Mouse (Mus musculus): ENCODE measurements at regions not wholly inside any gene's neighbourhood (a gene's known extent, or its start where the extent isn't known, plus 50 kb on each side); places are given as distances from the start of the nearest gene placed in this dataset.

GRCm38 (mm10) chr3:117265790-117266189 is 94.9 kb downstream of the Plppr4 start:
- Histone ChIP-seq H3K4me1 (ENCODE audit: control insufficient read depth in 1 of 2, insufficient read depth in 2 of 2, low read length in 2 of 2) (no peaks in the 10 kb centered on the region), H3K9ac (ENCODE audit: control insufficient read depth, low read depth, low read length, poor library complexity, severe bottlenecking) (no peak overlapping the region), H3K27me3 (ENCODE audit: control insufficient read depth in 1 of 2, insufficient read depth in 2 of 2, low read length in 2 of 2) (no peaks in the 10 kb centered on the region), H3K36me3 (ENCODE audit: control insufficient read depth in 1 of 2, insufficient read depth in 2 of 2, low read length in 2 of 2) (no peaks in the 10 kb centered on the region), H3K79me2 (ENCODE audit: control insufficient read depth, insufficient read depth, low read length, poor library complexity) (no peaks in the 10 kb centered on the region), H3K27ac (ENCODE audit: control insufficient read depth, low read depth, low read length) (no peak overlapping the region), H3K9me3 (replicated peaks; ENCODE audit: insufficient read depth, low read length) (no peaks in the 10 kb centered on the region), H3K4me3 (ENCODE audit: control insufficient read depth in 1 of 2, insufficient read depth in 1 of 2, low read depth in 2 of 2, low read length in 2 of 2) (no peak overlapping the region)
- DNase-seq (ENCODE audit: low read depth, low spot score), result no peak
- TF ChIP-seq USF2 (IDR thresholded peaks at IDR 0.05; ENCODE audit: borderline replicate concordance in 1 of 2, insufficient read depth in 1 of 2, low read depth in 1 of 2, low read length in 2 of 2) (no peak), TCF12 (IDR thresholded peaks at IDR 0.05; ENCODE audit: low read depth, low read length) (no peak), ZC3H11A (IDR thresholded peaks at IDR 0.05; ENCODE audit: low read depth, low read length) (no peak), CTCF (IDR thresholded peaks at IDR 0.05 in 2 of 3, conservative IDR thresholded peaks at IDR 0.05 in 1 of 3; ENCODE audit: control insufficient read depth in 1 of 3, insufficient read depth in 1 of 3, low read depth in 2 of 3, low read length in 3 of 3, poor library complexity in 1 of 3, severe bottlenecking in 1 of 3) (no peak), NRF1 (IDR thresholded peaks at IDR 0.05; ENCODE audit: insufficient read depth, low read depth, low read length, poor library complexity, severe bottlenecking) (no peak), ETS1 (IDR thresholded peaks at IDR 0.05; ENCODE audit: low read depth, low read length) (no peak), USF1 (IDR thresholded peaks at IDR 0.05; ENCODE audit: low read depth, low read length) (no peak), CHD1 (IDR thresholded peaks at IDR 0.05; ENCODE audit: low read depth, low read length) (no peak), MAZ (IDR thresholded peaks at IDR 0.05; ENCODE audit: low read depth, low read length) (no peak), JUND (IDR thresholded peaks at IDR 0.05; ENCODE audit: low read depth, low read length) (no peak), ZNF384 (IDR thresholded peaks at IDR 0.05; ENCODE audit: low read depth, low read length) (no peak), SMC3 (IDR thresholded peaks at IDR 0.05; ENCODE audit: low read depth, low read length) (no peak), BHLHE40 (IDR thresholded peaks at IDR 0.05; ENCODE audit: borderline replicate concordance, low read depth, low read length) (no peak), GABPA (IDR thresholded peaks at IDR 0.05; ENCODE audit: low read depth, low read length) (no peak), KAT2A (conservative IDR thresholded peaks at IDR 0.05; ENCODE audit: low read depth, low read length) (no peak), TAL1 (IDR thresholded peaks at IDR 0.05; ENCODE audit: low read length) (no peak), MEF2A (IDR thresholded peaks at IDR 0.05; ENCODE audit: extremely low read depth, insufficient replicate concordance, low read depth, low read length, poor library complexity, severe bottlenecking) (no peak), MYB (IDR thresholded peaks at IDR 0.05; ENCODE audit: low read depth, low read length) (no peak), UBTF (IDR thresholded peaks at IDR 0.05; ENCODE audit: borderline replicate concordance, insufficient read depth, low read depth, low read length) (no peak)

GRCm38 (mm10) chr3:117247833-117248232 is 112.8 kb downstream of the Plppr4 start:
- H3K4me1 ChIP-seq (ENCODE audit: control insufficient read depth in 1 of 2, insufficient read depth in 2 of 2, low read length in 2 of 2), result no peaks in the 10 kb centered on the region
- TF ChIP-seq MEF2A (IDR thresholded peaks at IDR 0.05; ENCODE audit: extremely low read depth, insufficient replicate concordance, low read depth, low read length, poor library complexity, severe bottlenecking), result no peak
- no peak for TF ChIP-seq TCF12 (IDR thresholded peaks at IDR 0.05; ENCODE audit: low read depth, low read length)
- no peak for DNase-seq (ENCODE audit: low read depth, low spot score)
- no peak overlapping the region for H3K27ac ChIP-seq (ENCODE audit: control insufficient read depth, low read depth, low read length)
- H3K9me3 ChIP-seq (replicated peaks; ENCODE audit: insufficient read depth, low read length), result no peaks in the 10 kb centered on the region
- no peaks in the 10 kb centered on the region for H3K36me3 ChIP-seq (ENCODE audit: control insufficient read depth in 1 of 2, insufficient read depth in 2 of 2, low read length in 2 of 2)
- no peak overlapping the region for H3K4me3 ChIP-seq (ENCODE audit: control insufficient read depth in 1 of 2, insufficient read depth in 1 of 2, low read depth in 2 of 2, low read length in 2 of 2)
- H3K27me3 ChIP-seq (ENCODE audit: control insufficient read depth in 1 of 2, insufficient read depth in 2 of 2, low read length in 2 of 2), result no peaks in the 10 kb centered on the region
- H3K9ac ChIP-seq (ENCODE audit: control insufficient read depth, low read depth, low read length, poor library complexity, severe bottlenecking), result no peak overlapping the region
- no peaks in the 10 kb centered on the region for H3K79me2 ChIP-seq (ENCODE audit: control insufficient read depth, insufficient read depth, low read length, poor library complexity)

All from MEL (cell line).